Mouse (Mus musculus): Measurements from ENCODE around the gene Morc1. TPM values are rescaled to one million over a fixed set of nuclear protein-coding genes. Genes with fewer than 3 reads are reported as not detected.

The Morc1 gene
- polyA plus RNA-seq, 1 experiment = not detected

DNA sequence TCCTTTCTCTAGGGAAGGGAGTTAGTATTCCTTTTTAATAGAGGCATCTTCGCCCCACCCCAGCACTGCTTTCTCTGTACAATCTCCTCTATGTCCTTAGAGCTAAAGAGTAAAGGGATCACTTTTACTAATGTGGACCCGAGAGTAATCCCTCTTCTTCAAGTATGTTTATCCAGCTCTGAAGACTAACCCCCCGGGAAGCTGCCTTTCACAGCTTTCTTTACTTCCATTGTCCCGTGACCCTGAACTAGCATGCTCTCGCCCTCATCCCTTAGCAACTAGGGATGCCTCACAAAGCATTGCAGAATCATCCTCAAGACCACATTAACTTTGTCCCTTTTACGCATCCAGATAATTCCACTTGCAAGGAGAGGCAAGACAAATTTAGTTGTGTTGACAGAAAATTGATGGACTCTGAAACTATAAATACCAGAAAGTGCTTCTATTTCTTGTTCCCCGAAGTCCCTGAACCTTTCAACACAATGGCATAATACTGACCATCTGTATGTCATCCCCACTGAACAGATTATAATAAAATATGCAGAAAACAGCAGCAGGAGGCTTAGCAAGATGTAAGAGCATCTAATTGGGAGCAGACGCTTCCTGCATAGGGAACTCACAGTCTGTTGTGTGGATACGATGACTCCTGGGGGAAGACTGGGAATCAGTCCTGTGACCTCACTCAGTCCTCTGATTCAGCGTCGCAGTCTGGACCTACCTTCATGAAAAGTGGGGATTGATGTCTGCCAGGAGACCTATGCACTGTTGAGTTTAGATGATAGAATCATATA is 131.4 kb downstream of the Morc1 start:
- H3K79me2 ChIP-seq (ENCODE audit: control insufficient read depth, insufficient read depth) = no peaks in the 10 kb centered on the region
- no peaks in the 10 kb centered on the region for H3K79me3 ChIP-seq (ENCODE audit: low read depth)
- no peaks in the 10 kb centered on the region for H3K27me3 ChIP-seq (ENCODE audit: control insufficient read depth, insufficient read depth, insufficient read length)
- H3ac ChIP-seq (ENCODE audit: control insufficient read depth, insufficient read length, low read depth) = no peak overlapping the region
- TF ChIP-seq CEBPB (IDR thresholded peaks at IDR 0.05; ENCODE audit: low read depth) = no peak
- no peak for TF ChIP-seq MYOD1 (IDR thresholded peaks at IDR 0.05; ENCODE audit: control insufficient read depth, insufficient read length, low read depth)
- no peak for TF ChIP-seq MAX (IDR thresholded peaks at IDR 0.05)
- no peak for TF ChIP-seq CTCF (IDR thresholded peaks at IDR 0.05; ENCODE audit: control insufficient read depth, insufficient read depth, insufficient read length)
- TF ChIP-seq FOSL1 (IDR thresholded peaks at IDR 0.05; ENCODE audit: insufficient read depth, low read length, poor library complexity, severe bottlenecking) = no peak
- TF ChIP-seq MYOG (IDR thresholded peaks at IDR 0.05; ENCODE audit: control insufficient read depth, extremely low read depth, insufficient read length) = no peak
- no peak for TF ChIP-seq USF1 (IDR thresholded peaks at IDR 0.05; ENCODE audit: low read depth)
- no peaks in the 10 kb centered on the region for H3K36me3 ChIP-seq (ENCODE audit: control insufficient read depth, insufficient read depth)
- H3K4me3 ChIP-seq (ENCODE audit: insufficient read depth, poor library complexity, severe bottlenecking) = no peak overlapping the region

DNA sequence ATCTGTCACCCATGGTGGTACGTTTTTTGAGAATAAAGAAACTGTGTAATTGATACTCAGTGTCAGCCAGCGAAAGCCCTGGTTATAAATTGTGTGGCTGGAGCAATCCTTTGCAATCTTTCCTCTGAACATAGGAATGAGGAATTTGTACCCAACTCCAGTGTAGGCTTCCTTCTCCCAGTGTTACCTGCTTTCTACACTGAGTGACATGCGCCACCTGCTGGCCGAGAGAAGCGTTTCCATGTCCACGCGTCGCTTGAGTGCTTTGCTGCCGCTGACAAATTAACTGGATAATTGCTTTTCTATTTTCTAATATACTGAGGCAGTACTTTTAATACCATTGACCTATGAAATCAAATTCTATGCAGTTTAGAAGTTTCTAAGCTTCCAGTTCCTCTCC is 139.3 kb downstream of the Morc1 start:
- H3K79me2 ChIP-seq (ENCODE audit: control insufficient read depth, insufficient read depth) = no peaks in the 10 kb centered on the region
- no peaks in the 10 kb centered on the region for H3K79me3 ChIP-seq (ENCODE audit: low read depth)
- no peaks in the 10 kb centered on the region for H3K27me3 ChIP-seq (ENCODE audit: control insufficient read depth, insufficient read depth, insufficient read length)

DNA sequence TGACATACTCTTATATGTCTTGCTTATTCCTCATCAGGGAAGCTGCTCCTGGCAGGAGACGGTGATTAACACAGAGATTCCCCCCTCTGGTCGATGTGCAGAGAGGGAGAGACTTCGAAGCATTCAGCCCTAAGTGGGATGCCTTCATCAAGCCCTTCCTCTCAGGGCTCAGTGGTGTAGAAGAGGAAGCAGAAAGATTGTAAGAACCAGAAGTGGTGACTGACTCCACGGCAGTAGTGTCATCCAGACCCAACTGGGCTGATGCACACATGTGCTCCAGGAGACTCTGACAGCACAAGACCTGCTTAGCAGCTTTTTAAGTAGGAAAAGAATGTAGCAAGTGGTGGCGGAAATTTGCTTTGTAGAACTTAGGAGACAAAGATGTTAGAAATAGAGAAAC is 143.0 kb downstream of the Morc1 start:
- H3K36me3 ChIP-seq (ENCODE audit: control insufficient read depth, insufficient read depth) = no peaks in the 10 kb centered on the region

More for the DNA sequence above, 139.3 kb downstream of the Morc1 start:
- no peak for TF ChIP-seq CEBPB (IDR thresholded peaks at IDR 0.05; ENCODE audit: low read depth)
- peak; percentile 3 for TF ChIP-seq CTCF (IDR thresholded peaks at IDR 0.05; ENCODE audit: control insufficient read depth, insufficient read depth, insufficient read length)
- Histone ChIP-seq H3K36me3 (ENCODE audit: control insufficient read depth, insufficient read depth) (no peaks in the 10 kb centered on the region), H3K4me3 (ENCODE audit: insufficient read depth, poor library complexity, severe bottlenecking) (no peak overlapping the region), H3ac (ENCODE audit: control insufficient read depth, insufficient read length, low read depth) (no peak overlapping the region)

DNA sequence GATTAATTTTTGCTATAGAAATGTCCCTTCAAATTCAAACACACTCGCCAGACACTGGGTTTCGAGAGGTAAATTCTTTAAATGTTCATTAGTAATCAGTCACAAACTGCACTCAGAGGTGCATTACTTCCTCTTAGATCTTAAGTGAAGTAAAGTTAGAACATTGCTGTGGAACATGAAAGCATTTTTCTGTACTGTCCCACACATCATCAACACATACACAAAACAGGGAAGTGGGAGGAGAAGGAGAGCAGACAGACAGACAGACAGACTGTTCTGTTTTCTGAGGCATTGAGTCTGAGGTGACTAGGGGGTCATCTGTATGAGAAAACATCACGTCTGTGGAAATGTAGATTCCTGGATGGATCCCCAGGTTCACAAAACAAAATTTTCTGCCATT is 143.5 kb downstream of the Morc1 start:
- no peak for TF ChIP-seq USF1 (IDR thresholded peaks at IDR 0.05; ENCODE audit: low read depth)
- no peak for TF ChIP-seq MYOD1 (IDR thresholded peaks at IDR 0.05; ENCODE audit: control insufficient read depth, insufficient read length, low read depth)
- no peaks in the 10 kb centered on the region for H3K79me2 ChIP-seq (ENCODE audit: control insufficient read depth, insufficient read depth)
- H3K27me3 ChIP-seq (ENCODE audit: control insufficient read depth, insufficient read depth, insufficient read length) = no peaks in the 10 kb centered on the region
- H3ac ChIP-seq (ENCODE audit: control insufficient read depth, insufficient read length, low read depth) = no peak overlapping the region
- no peaks in the 10 kb centered on the region for H3K79me3 ChIP-seq (ENCODE audit: low read depth)
- H3K36me3 ChIP-seq (ENCODE audit: control insufficient read depth, insufficient read depth) = no peaks in the 10 kb centered on the region
- no peak overlapping the region for H3K4me3 ChIP-seq (ENCODE audit: insufficient read depth, poor library complexity, severe bottlenecking)

More for the DNA sequence above, 143.0 kb downstream of the Morc1 start:
- Histone ChIP-seq H3K79me2 (ENCODE audit: control insufficient read depth, insufficient read depth) (no peaks in the 10 kb centered on the region), H3K4me3 (ENCODE audit: insufficient read depth, poor library complexity, severe bottlenecking) (no peak overlapping the region), H3K79me3 (ENCODE audit: low read depth) (no peaks in the 10 kb centered on the region), H3ac (ENCODE audit: control insufficient read depth, insufficient read length, low read depth) (no peak overlapping the region), H3K27me3 (ENCODE audit: control insufficient read depth, insufficient read depth, insufficient read length) (no peaks in the 10 kb centered on the region)
- TF ChIP-seq FOSL1 (IDR thresholded peaks at IDR 0.05; ENCODE audit: insufficient read depth, low read length, poor library complexity, severe bottlenecking) = no peak
- TF ChIP-seq MYOD1 (IDR thresholded peaks at IDR 0.05; ENCODE audit: control insufficient read depth, insufficient read length, low read depth) = no peak
- TF ChIP-seq USF1 (IDR thresholded peaks at IDR 0.05; ENCODE audit: low read depth) = no peak
- no peak for TF ChIP-seq MYOG (IDR thresholded peaks at IDR 0.05; ENCODE audit: control insufficient read depth, extremely low read depth, insufficient read length)
- TF ChIP-seq CTCF (IDR thresholded peaks at IDR 0.05; ENCODE audit: control insufficient read depth, insufficient read depth, insufficient read length) = no peak
- TF ChIP-seq MAX (IDR thresholded peaks at IDR 0.05) = no peak
- no peak for TF ChIP-seq CEBPB (IDR thresholded peaks at IDR 0.05; ENCODE audit: low read depth)

DNA sequence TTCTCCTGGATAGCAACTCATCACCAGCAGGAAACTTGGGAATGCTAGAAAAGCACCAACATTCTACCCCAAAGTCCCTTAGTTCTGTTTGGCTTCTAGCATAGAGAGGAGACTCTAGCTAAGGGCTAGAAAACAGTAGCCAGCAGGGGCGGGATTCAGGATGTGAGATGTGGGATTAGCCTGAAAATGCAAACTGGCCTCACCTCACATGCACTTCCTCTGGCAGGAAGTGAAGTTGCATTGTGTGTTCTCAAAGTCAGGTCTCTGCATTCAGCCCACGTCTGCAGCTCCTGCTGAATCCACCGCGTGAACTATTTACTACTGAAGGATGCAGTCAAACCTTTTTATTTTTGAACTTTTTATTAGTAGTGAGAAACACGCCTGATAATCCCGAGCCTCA is 154.3 kb downstream of the Morc1 start:
- H3ac ChIP-seq (ENCODE audit: control insufficient read depth, insufficient read length, low read depth) = no peak overlapping the region
- no peak overlapping the region for H3K4me3 ChIP-seq (ENCODE audit: insufficient read depth, poor library complexity, severe bottlenecking)
- no peaks in the 10 kb centered on the region for H3K79me3 ChIP-seq (ENCODE audit: low read depth)
- no peaks in the 10 kb centered on the region for H3K36me3 ChIP-seq (ENCODE audit: control insufficient read depth, insufficient read depth)
- no peaks in the 10 kb centered on the region for H3K27me3 ChIP-seq (ENCODE audit: control insufficient read depth, insufficient read depth, insufficient read length)
- no peaks in the 10 kb centered on the region for H3K79me2 ChIP-seq (ENCODE audit: control insufficient read depth, insufficient read depth)
- TF ChIP-seq MYOG (IDR thresholded peaks at IDR 0.05; ENCODE audit: control insufficient read depth, extremely low read depth, insufficient read length) (no peak), MYOD1 (IDR thresholded peaks at IDR 0.05; ENCODE audit: control insufficient read depth, insufficient read length, low read depth) (no peak), CEBPB (IDR thresholded peaks at IDR 0.05; ENCODE audit: low read depth) (no peak), CTCF (IDR thresholded peaks at IDR 0.05; ENCODE audit: control insufficient read depth, insufficient read depth, insufficient read length) (no peak), USF1 (IDR thresholded peaks at IDR 0.05; ENCODE audit: low read depth) (no peak), MAX (IDR thresholded peaks at IDR 0.05) (no peak), FOSL1 (IDR thresholded peaks at IDR 0.05; ENCODE audit: insufficient read depth, low read length, poor library complexity, severe bottlenecking) (no peak)

DNA sequence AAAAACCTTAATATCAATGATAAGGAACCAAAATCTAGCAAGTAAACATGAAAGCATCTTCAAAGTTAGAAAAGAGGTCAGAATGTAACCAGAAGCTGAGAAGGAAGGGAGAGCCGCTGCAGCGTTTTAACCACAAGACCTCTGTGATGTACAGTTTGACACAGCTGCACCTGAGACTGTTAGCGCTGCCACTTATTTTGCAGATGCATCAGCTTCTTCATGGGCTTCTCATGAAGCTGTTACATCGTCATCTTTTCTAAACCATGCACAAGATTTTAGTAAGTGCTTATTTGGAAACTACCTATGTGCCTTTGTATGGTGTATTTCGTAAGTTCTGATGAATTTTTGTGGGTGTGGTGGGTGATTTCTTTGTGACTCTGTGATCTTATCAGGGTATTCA is 163.4 kb downstream of the Morc1 start:
- no peaks in the 10 kb centered on the region for H3K79me2 ChIP-seq (ENCODE audit: control insufficient read depth, insufficient read depth)
- no peak overlapping the region for H3K4me3 ChIP-seq (ENCODE audit: insufficient read depth, poor library complexity, severe bottlenecking)
- no peaks in the 10 kb centered on the region for H3K36me3 ChIP-seq (ENCODE audit: control insufficient read depth, insufficient read depth)
- TF ChIP-seq MYOD1 (IDR thresholded peaks at IDR 0.05; ENCODE audit: control insufficient read depth, insufficient read length, low read depth) = no peak
- TF ChIP-seq USF1 (IDR thresholded peaks at IDR 0.05; ENCODE audit: low read depth) = no peak
- TF ChIP-seq CEBPB (IDR thresholded peaks at IDR 0.05; ENCODE audit: low read depth) = no peak
- no peak for TF ChIP-seq FOSL1 (IDR thresholded peaks at IDR 0.05; ENCODE audit: insufficient read depth, low read length, poor library complexity, severe bottlenecking)
- H3K79me3 ChIP-seq (ENCODE audit: low read depth) = no peaks in the 10 kb centered on the region
- no peaks in the 10 kb centered on the region for H3K27me3 ChIP-seq (ENCODE audit: control insufficient read depth, insufficient read depth, insufficient read length)
- no peak overlapping the region for H3ac ChIP-seq (ENCODE audit: control insufficient read depth, insufficient read length, low read depth)

Data from C2C12 (cell line).